Comparison of ENCODE assay signal across 8 mouse cellular contexts in the genomic region with DNA sequence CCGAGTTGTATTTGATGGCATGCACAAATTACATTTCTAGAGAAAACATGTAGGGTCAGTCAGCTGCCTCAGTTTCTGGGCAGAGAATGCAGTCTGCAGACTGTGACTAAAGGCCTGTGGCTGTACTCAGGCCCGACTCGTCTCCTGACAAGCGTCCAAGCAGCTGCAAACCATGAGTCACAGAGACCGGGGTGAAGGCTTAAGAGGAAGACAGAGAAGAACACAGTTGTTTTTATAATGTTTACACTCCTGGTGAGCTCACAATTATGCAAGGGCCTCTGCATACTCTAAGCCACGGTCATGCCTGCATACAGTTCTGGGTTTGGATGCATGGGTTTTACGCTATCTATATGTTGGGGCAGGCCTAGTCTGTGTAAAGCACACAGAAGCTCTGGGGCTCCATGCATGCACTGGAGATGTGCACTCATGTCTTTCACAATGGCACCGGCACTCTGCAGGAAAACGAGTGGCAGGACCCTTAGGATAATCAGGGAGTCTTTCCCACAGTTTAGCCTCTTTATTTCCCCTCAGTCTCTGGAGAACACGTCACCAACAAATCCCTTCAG. TPM values are rescaled to one million over a fixed set of nuclear protein-coding genes. Genes with fewer than 3 reads are reported as not detected.
DNase-seq lines count a peak whose midpoint lies in the region; ATAC-seq and TF ChIP-seq lines count a peak whose summit lies in the region.

No protein-coding gene starts in this region.

- no peaks in the 10 kb centered on the region for H3K27me3 ChIP-seq in embryonic facial prominence, embryonic 11.5 days (ENCODE audit: control insufficient read depth, insufficient read depth, low read length)
- no peaks in the 10 kb centered on the region for H3K27me3 ChIP-seq in heart, embryonic 10.5 days (ENCODE audit: insufficient read depth, poor library complexity, severe bottlenecking)
- H3K27me3 ChIP-seq in limb, embryonic 14.5 days (ENCODE audit: control insufficient read depth, insufficient read depth, low read length), result no peaks in the 10 kb centered on the region

- peaks cover 6% of the 10 kb centered on the region for H3K4me1 ChIP-seq in embryonic facial prominence, embryonic 11.5 days (ENCODE audit: control insufficient read depth, insufficient read depth, low read length)
- H3K4me1 ChIP-seq in heart, embryonic 10.5 days, result peaks cover 67% of the 10 kb centered on the region
- H3K4me1 ChIP-seq in limb, embryonic 14.5 days (ENCODE audit: control insufficient read depth, insufficient read depth, low read length), result peaks cover 16% of the 10 kb centered on the region

- peak; percentile 85 to 92 for DNase-seq in adrenal gland, adult (ENCODE audit: inconsistent age in 2 of 2, low spot score in 1 of 2)
- DNase-seq in embryonic facial prominence, embryonic 11.5 days (ENCODE audit: low spot score), result no peak
- no peak for DNase-seq in heart, embryonic 10.5 days (ENCODE audit: low spot score)
- DNase-seq in limb, embryonic 14.5 days (ENCODE audit: low spot score), result no peak
- DNase-seq in urinary bladder, postnatal 36 days (ENCODE audit: low spot score in 2 of 2), result peak; percentile 71 to 82
- DNase-seq in left cerebral cortex, adult 9 months (ENCODE audit: low spot score in 2 of 2), result no peak
- DNase-seq in thymus, postnatal 10 days (ENCODE audit: low spot score in 2 of 2), result no peak
- DNase-seq in neural tube, embryonic 10.5 days (ENCODE audit: extremely low spot score, low spot score), result no peak

- no peak for TF ChIP-seq POLR2A in limb, embryonic 14.5 days (IDR thresholded peaks at IDR 0.05; ENCODE audit: borderline replicate concordance, extremely low read depth, insufficient read depth, insufficient read length)

- no peaks in the 10 kb centered on the region for H3K9me3 ChIP-seq in embryonic facial prominence, embryonic 11.5 days (replicated peaks; ENCODE audit: control insufficient read depth, low read length)
- H3K9me3 ChIP-seq in heart, embryonic 10.5 days, result no peaks in the 10 kb centered on the region
- no peaks in the 10 kb centered on the region for H3K9me3 ChIP-seq in limb, embryonic 14.5 days (ENCODE audit: control insufficient read depth, low read length)

- peak overlapping the region; percentile 28; the same call in 1 of the 2 replicates for H3K27ac ChIP-seq in embryonic facial prominence, embryonic 11.5 days (replicated peaks; ENCODE audit: low read depth, low read length)
- H3K27ac ChIP-seq in heart, embryonic 10.5 days, result peak overlapping the region; percentile 62
- peak overlapping the region; percentile 35; the same call in 1 of the 2 replicates for H3K27ac ChIP-seq in limb, embryonic 14.5 days (replicated peaks; ENCODE audit: low read depth, low read length)

- 54% methylated on average over 10 of the region's 10 CpGs for WGBS in embryonic facial prominence, embryonic 11.5 days
- 38% methylated on average over 10 of the region's 10 CpGs for WGBS in heart, embryonic 10.5 days
- 63% methylated on average over 10 of the region's 10 CpGs for WGBS in limb, embryonic 14.5 days

- no peak overlapping the region for H3K4me2 ChIP-seq in embryonic facial prominence, embryonic 11.5 days (ENCODE audit: low read depth, low read length)
- H3K4me2 ChIP-seq in limb, embryonic 14.5 days (replicated peaks; ENCODE audit: low read depth, low read length, severe bottlenecking), result no peak overlapping the region

- no peaks in the 10 kb centered on the region for H3K36me3 ChIP-seq in embryonic facial prominence, embryonic 11.5 days (replicated peaks; ENCODE audit: control insufficient read depth, insufficient read depth, low read depth, low read length)
- peaks cover 19% of the 10 kb centered on the region for H3K36me3 ChIP-seq in heart, embryonic 10.5 days
- H3K36me3 ChIP-seq in limb, embryonic 14.5 days (ENCODE audit: control insufficient read depth, insufficient read depth, low read length), result peaks cover 17% of the 10 kb centered on the region

- H3K9ac ChIP-seq in embryonic facial prominence, embryonic 11.5 days (replicated peaks; ENCODE audit: low read length), result 0 out of 2 replicates have a peak overlapping the region, but pooled peaks have one; percentile 19
- no peak overlapping the region for H3K9ac ChIP-seq in limb, embryonic 14.5 days (ENCODE audit: low read depth, low read length, severe bottlenecking)

- 0 out of 2 replicates have a peak, but pooled peaks have one; percentile 35 for ATAC-seq in embryonic facial prominence, embryonic 11.5 days (replicated peaks; ENCODE audit: insufficient number of reproducible peaks, low FRiP score, low TSS enrichment, low read depth)
- ATAC-seq in limb, embryonic 14.5 days (ENCODE audit: low FRiP score, low read depth), result peak; percentile 31

- no peak overlapping the region for H3K4me3 ChIP-seq in embryonic facial prominence, embryonic 11.5 days (ENCODE audit: low read depth, low read length)
- H3K4me3 ChIP-seq in heart, embryonic 10.5 days, result no peak overlapping the region
- H3K4me3 ChIP-seq in limb, embryonic 14.5 days (replicated peaks; ENCODE audit: low read length), result no peak overlapping the region

RNA-seq across cellular contexts. Expression of gene Ptgfrn, which starts 39.8 kb away (rescaled TPM):
- polyA plus RNA-seq in embryonic facial prominence, embryonic 11.5 days (2014; fragmentation: Nextera tagmentation; extraction: Ambion mirVana), result 4.8 and 6.5 TPM in 2 replicates
- 4.8 and 5.6 TPM in 2 replicates for polyA plus RNA-seq in heart, embryonic 10.5 days (2016; fragmentation: Nextera tagmentation; extraction: Ambion mirVana)
- polyA plus RNA-seq in limb, embryonic 14.5 days (2012; rRNA removed), result 44.5 and 46.1 TPM in 2 replicates
- 10.7 and 11.5 TPM in 2 replicates for polyA plus RNA-seq in limb, embryonic 14.5 days (2014; fragmentation: Nextera tagmentation; extraction: Ambion mirVana)

RNA-seq across cellular contexts. Expression of gene Cd101, which starts 41.0 kb away (rescaled TPM):
- polyA plus RNA-seq in embryonic facial prominence, embryonic 11.5 days (2014; fragmentation: Nextera tagmentation; extraction: Ambion mirVana), result not detected in 2 replicates
- 0.34 and 0.50 TPM in 2 replicates for polyA plus RNA-seq in heart, embryonic 10.5 days (2016; fragmentation: Nextera tagmentation; extraction: Ambion mirVana)
- polyA plus RNA-seq in limb, embryonic 14.5 days (2012; rRNA removed), result 0.10 and 0.14 TPM in 2 replicates
- 0.19 TPM in 1 of 2 replicates, not detected in the other for polyA plus RNA-seq in limb, embryonic 14.5 days (2014; fragmentation: Nextera tagmentation; extraction: Ambion mirVana)

Comparison
In these comparisons a context has a peak if more than half of its experiments do, and no peak if none do; other contexts are left out.
1. DNase-seq: peak in adrenal gland, adult (2 of 2) and urinary bladder, postnatal 36 days (2 of 2); none in embryonic facial prominence, embryonic 11.5 days (single experiment), heart, embryonic 10.5 days (single experiment), limb, embryonic 14.5 days (single experiment), left cerebral cortex, adult 9 months (0 of 2), thymus, postnatal 10 days (0 of 2) and neural tube, embryonic 10.5 days (single experiment).
2. Peak in every context shown above with its lines, with median percentiles within 50 percentile points of each other: H3K27ac ChIP-seq.